Mouse (Mus musculus): Measurements from ENCODE around the gene Rps26.

GRCm38 (mm10) chr10:128587120-128587519 lies 39.4 kb downstream of the Rps26 start:
- TF ChIP-seq SRF (IDR thresholded peaks at IDR 0.05; ENCODE audit: control insufficient read depth, insufficient read length, low read depth) (no peak), POLR2A (IDR thresholded peaks at IDR 0.05; ENCODE audit: insufficient read length, low read depth) (no peak)
